Mouse (Mus musculus) bone marrow macrophage, adult 2 months (primary cell): Measurements from ENCODE around the gene Tecpr1.

Experiments used
- CTCF ChIP-seq: IDR thresholded peaks from 2 replicates; pipeline ENCODE4 v1.5.1; 2012; ENCODE audit warnings: low read depth, mild to moderate bottlenecking, low read length, moderate library complexity
- POLR2A ChIP-seq: IDR thresholded peaks from 2 replicates; pipeline ENCODE4 v1.6.1; 2012; ENCODE audit warnings: mild to moderate bottlenecking, low read depth, low read length, borderline replicate concordance

- no peak for TF ChIP-seq CTCF
- no peak for TF ChIP-seq POLR2A
Observed at GRCm38 (mm10) chr5:144204911-144205310, 18.5 kb downstream of the Tecpr1 start.
